Mouse (Mus musculus): Measurements from ENCODE around the gene Napb.
A peak's percentile ranks its signal among the peaks of the same experiment; 100 is the strongest.

Napb gene

DNA sequence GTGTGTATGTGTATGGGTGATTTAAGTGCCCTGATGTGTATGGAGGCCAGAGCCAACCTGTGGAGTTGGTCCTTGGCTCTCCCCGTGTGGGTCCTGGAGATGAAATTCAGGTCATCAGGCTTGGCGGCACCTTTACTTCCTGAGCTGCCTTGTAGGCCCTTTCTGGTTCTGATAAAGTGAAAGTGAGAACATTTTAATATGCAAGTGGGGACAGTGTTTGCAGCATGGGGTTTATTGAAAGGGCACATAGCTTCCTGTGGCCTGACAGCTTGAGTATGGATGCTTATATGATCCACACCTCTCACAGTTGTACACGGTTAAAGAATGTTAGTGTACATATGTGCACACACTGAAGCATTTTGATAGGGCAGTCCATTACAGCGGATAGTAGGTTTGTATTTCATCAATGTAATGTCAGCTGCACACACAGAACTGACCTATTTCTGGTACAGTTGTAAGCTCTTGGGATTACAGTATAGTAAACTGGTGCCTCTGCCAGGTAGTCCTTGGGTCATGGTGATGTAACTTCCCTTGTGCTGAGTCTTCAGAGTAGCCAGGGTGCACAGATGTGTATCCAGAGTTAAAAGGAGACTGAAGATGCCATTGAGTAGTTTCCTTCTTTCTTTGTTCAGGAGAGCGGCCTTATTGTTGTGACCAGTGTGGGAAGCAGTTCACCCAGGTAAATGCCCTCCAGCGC lies 42.7 kb downstream of the Napb start:
- DNase-seq (ENCODE audit: inconsistent ontology term): no peak

DNA sequence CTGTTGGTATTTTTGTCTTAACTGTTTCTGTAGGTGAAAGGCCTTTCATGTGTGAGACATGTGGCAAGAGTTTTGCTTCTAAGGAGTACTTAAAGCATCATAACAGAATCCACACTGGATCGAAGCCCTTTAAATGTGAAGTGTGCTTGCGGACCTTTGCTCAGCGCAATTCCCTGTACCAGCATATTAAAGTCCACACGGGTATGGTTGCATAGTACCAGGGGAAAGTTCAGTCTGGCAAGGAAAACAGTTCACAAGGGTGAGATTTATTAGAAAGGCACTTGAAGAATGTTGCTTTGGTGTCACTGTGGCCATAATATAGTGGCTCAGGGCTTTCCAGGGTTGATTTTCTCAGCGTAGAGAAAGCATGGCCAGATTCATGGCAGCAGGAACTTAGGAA lies 44.3 kb downstream of the Napb start:
- no peak for DNase-seq (ENCODE audit: inconsistent ontology term)

DNA sequence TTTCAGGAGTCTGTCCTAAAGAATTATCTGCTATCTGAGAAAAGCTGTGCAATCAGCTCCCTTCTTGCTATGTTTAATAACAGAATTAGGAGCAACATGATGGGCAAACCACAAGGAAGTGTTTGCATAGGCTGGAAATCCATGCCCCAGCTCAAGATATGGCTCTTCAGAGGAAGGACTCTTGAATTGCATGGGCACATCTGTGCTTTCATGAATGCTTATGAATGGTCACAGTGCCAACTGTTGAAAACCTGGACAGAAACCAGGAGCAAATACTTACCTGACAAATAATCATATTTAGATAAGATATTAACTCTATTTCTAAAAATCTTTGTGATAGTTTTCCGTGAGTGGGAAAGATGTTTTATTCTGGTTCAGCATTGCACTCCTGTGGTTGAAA lies 45.4 kb downstream of the Napb start:
- DNase-seq (ENCODE audit: inconsistent ontology term): no peak

DNA sequence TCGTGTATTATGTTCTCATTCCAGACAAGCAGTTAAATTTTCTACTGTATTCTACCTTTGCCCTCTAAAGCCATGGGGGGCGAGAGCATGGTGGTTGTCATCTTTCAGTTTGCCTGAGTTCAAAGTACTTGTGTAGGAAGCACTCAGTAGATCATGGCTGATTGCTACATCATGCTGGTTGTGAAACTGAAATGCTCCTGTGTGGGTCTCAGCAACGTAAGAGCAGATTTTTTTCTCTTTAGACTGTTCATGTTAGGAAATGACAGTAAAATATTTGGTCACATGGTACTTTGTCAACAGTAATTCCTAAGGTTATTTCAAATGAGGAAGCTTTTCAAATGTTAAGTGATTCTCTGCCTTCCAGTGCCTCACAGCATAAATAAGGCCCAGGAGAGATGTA lies 46.6 kb downstream of the Napb start:
- no peak for DNase-seq (ENCODE audit: inconsistent ontology term)

DNA sequence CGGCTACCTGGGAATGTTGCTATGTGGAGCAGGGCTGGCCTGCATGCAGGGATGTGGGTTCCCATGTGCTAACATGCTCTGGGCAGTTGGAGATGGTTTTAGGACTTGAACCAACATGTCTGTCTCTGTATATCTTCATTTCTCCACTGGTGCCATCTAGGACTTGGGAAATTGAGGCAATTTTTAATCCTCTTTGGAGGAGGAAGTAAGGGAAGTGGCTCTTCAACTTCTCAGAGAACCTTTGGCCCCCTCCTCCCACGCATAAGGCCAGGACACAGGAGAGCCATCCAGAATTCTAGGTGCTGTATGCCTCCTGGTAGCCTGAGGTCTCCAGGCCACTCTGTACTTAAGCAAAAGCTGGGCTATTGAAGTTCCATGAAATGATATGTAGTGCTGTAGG lies 47.3 kb downstream of the Napb start:
- no peak for DNase-seq (ENCODE audit: inconsistent ontology term)

DNA sequence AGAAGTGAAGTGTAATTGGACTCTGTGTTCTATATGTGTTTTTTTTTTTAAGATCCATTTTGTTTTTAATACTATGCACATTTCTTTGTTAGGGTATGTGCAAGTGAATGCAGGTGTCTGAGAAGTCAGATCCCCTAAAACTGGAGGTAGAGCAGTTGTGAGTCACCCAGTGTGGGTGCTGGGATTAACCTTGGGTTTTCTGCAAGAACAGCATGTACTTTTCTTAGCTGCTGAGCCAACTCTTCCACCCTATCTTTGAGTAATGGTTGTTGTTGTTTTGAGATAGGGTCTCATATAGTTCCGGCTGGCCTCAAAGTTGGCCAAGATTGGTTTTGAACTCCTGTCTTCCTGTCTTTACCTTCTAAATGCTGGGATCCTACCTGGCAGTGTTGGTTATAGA lies 49.2 kb downstream of the Napb start:
- DNase-seq (ENCODE audit: inconsistent ontology term): no peak

DNA sequence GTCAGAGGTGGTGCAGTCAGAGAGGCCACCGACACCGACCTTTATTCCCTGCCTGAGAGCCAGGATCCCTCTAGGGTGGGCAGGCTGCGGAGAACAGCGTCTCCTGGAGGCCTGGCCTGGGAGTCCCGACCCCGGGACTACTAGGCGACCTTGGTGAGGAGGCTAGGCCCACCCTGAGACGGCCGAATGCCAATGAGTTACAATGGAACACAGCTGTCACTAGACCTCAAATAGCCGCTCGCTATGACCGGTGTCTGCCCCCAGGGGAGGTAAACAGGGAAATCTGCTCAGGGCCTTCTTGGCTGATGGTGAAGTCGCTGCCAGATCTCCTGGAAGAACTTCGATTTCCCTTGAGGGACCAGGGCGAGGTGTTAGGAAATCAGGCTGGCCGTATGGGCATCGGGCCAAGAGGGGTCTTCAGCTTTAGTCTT lies 50.8 kb downstream of the Napb start:
- peak; percentile 69 for DNase-seq (ENCODE audit: inconsistent ontology term)

DNA sequence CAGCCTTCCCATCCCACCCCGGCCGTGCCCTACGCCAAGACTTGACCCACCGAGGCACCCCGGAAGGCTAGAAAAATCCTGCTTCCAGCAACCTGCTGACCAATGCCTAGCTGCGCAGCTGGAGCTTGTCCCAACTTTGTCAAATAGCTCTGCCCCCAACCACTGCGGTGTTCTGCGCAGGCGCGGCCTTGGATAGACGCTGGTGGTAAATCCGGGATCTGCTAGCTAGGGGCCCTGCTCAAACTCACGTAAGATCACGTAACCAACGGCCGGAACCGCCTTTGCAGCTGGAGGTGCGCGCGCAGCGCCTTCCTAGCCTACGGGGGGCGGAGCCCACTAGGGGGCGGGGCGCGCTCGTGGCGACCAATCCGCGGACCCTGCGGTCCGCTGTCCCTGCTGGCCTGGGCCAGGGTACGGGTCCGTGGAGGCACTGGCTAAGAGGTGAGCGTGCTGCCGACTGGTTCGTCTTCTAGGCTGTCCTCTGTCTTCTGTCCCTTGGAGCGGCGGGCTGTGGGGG lies 51.4 kb downstream of the Napb start, which contains the start of gene Gzf1:
Gene Gzf1 (plus strand): TSS at position 249 of the 517 bp plus-strand sequence.
- peak; percentile 99 for DNase-seq (ENCODE audit: inconsistent ontology term)

DNA sequence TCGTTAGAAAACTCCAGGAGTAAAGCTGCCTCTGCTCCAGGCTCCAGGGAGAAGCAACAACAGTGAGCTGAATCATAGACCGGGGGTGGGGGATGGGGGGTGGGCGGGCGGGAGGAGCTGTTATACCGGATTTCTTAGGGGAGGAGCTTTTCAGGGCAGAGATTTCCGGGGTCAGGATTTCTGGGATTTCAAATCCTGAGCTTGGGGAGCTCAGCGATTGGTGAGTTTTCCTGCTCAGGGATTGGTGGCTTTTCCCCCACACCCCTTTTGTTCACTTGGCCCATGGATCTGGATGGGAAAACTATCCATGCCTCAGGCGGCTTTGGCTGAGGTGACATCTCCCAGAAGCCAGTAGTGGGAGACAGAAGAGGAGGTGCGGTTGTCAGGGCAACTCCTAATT lies 52.9 kb downstream of the Napb start:
- peak; percentile 74 for DNase-seq (ENCODE audit: inconsistent ontology term)

DNA sequence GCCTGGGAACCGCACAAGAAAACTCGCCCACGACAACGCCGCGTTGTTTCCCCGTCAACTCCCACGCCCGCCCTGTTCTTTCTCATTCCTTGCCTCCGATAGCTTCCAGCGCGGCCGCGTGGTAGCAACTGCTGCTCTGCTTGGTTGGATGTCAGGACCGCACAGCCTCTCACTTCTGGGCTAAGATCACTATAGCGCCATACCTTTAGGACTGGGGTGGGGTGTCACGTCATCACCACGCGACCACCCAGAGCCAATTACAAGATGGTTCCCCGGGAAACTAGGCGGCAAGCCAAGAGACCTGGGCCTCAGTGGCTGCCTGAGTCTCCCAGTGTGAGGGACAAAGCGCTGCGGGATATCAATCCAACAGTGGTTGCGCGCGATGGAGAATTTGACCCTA lies 54.5 kb downstream of the Napb start:
- DNase-seq (ENCODE audit: inconsistent ontology term): peak; percentile 83

DNA sequence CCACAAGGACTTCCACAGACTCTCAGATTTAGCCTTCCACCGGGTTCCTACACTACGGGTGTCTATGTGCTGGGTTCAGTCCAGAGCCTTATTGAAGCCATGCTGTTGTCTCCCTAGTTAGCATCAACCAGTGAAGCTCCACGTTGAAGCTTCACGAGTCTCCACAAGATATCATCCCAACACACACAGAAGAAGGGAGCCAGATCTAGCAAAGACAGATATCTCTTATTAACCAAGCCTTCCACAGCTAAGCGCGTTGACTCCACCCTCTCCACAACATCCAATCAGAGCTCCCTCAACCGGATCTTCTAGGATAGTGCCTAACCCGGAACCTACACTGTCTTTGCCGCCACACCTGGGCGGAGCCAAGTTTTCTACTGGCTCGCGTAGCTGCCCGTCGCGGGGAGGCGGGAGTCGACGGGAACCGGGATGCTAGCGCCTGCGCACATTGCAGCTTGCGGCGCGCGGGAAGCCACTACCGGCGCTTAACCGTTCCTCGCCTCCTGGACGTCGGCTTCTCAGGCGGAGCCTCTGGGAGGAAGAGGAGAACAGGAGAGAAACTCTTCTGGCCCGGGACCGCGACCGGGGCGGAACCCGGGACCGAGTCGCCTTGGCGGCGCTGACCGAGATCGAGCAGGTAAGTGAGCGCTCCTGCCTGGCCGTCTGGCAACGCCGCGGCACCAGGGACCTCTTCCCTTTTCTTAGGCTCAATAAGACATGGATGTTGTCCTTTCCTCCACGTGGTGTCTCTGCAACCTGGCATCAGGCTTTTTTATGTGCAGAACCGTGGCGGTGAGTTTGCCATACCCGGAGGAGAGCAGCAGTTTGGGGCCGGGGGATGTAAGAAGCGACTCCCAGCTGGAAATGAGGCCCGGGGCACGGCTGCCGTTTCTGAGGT lies 59.8 kb downstream of the Napb start, which contains the start of gene Nxt1:
Gene Nxt1 (plus strand): TSS at position 403 of the 898 bp plus-strand sequence.
- DNase-seq (ENCODE audit: inconsistent ontology term): peak; percentile 98

DNA sequence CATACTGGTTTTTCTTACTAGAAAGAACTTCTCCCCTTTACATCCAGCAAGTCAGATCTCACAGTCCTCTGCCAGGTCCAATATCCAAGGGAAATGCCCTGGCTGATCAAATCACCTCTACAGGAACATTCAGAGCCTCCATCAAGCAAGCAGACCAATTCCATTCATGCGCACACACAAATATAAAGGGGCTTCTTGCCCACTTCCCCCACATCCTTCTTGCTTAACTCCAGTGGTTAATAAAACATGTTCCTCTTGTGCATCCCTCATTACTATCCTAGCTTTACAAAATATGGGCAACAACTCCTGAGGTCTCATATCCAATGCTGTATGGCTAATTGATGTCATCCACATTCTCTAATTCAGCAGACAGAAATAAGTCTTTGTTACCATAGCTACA lies 68.8 kb downstream of the Napb start:
- DNase-seq (ENCODE audit: inconsistent ontology term): no peak

DNA sequence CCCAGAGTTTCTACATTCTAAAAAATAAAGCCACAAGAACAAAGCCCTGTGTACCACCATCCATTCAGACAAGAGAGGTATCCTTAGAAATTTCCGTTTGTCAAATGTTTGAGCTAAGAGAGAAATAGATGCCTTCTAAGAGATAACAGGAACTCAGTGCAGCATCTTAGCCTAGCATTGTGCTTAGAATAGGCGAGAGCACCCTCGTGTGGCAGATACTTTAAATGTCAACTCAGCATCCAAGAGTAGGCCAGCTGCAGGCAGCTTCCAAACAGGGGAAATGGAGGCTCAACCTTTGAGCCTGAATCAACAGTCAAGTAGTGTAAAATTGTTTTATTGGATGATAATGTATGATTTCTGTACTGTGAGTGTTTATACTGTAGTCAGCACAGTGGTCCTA lies 77.3 kb downstream of the Napb start:
- DNase-seq (ENCODE audit: inconsistent ontology term): peak; percentile 54

DNA sequence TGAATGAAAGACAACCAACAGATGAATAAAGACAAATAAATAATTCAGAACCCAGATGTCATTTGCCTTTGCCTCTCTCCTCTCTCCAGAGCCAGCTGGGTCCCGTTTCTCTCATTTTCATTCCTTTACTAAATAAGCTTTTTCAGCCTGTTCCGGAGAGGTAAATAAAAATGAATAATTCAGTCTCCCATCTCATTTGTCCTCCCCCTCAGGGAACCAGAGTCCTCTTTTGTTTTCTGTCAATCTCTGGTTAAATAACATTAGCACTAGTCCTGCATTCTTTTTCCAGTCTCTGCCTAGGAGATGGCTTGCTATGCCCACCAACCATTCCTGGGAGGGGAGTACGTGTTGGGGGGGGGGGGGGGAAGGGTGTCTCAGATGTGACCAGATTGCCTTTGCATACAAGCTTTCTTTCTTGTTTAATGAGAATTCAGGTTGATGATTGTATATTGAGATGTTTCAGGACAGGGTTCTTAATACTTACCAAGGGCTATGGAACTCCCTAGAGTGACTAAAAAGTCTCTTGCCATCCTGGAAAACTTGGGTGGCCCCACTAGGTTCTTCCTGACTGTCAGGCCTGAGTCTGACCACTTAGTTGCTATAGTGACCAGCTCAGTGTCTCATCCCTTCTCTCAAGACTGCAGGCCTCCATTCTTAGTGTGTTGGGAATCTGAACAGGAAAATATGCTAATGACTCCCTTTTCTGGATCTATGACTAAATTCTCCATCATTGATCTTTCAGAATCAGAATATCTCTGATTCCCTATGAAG lies 81.5 kb downstream of the Napb start:
- DNase-seq (ENCODE audit: inconsistent ontology term): no peak

DNA sequence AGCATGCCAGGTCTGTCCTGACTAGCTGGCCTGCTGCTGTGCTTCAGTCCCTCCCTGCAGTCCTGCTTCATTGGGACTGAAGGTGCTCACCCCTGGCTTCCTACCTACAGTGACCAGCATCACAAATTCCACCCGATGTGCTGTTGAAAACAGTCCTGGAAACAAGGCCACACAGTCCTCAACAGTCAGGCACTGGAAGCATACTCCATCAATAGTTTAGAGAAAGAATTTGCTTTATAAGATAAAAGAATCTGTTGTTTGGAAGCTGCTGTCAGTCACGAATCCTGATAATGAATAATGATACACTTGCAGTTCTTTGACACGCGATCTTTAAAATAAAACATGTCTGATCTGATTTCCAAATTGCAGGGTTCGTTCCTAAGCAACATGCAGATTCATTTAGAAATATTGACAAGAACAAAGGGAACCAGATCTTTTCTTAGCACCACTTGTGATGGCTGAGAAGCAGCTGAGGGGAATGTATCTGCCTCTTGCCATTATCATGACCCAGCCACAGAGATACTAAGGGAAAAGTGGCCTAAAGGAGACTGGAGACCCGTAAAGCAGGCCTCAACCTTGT lies 87.8 kb downstream of the Napb start:
- no peak for DNase-seq (ENCODE audit: inconsistent ontology term)

Measured in Muller cell, postnatal 12 days (primary cell).